Mouse (Mus musculus): ENCODE results near the gene Flt3l. TPM values are rescaled to one million over a fixed set of nuclear protein-coding genes. Genes with fewer than 3 reads are reported as not detected.

The Flt3l gene
- polyA plus RNA-seq, 1 experiment, result 7.2 TPM

DNA sequence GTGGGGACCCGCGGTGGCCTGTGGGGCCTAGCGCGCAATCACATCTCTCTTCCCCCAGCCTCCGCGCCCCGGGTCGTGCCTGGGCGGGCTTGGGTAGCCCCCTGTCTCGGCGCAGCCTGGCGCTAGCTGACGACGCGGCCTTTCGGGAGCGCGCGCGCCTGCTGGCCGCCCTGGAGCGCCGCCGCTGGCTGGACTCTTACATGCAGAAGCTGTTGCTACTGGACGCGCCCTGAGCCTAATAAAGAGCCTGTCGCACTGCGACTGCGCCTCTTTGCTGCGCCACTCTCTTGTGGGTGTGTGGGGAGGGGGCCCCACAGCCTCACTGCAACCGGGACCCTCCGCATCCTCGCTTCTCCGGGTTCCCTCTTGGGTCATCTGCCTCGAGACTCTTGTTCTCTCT, 45.3 kb upstream of the Flt3l start:
- H3ac ChIP-seq (ENCODE audit: control insufficient read depth, insufficient read length), result no peak overlapping the region
- H3K4me2 ChIP-seq (ENCODE audit: low read depth), result no peak overlapping the region
- H3K4me3 ChIP-seq, result no peak overlapping the region
- TF ChIP-seq E2F4 (IDR thresholded peaks at IDR 0.05; ENCODE audit: insufficient read depth), result no peak
- no peak for TF ChIP-seq SRF (IDR thresholded peaks at IDR 0.05; ENCODE audit: control insufficient read depth, insufficient read length, low read depth)
- TF ChIP-seq TCF12 (IDR thresholded peaks at IDR 0.05; ENCODE audit: insufficient read depth, poor library complexity, severe bottlenecking), result no peak
- no peak for TF ChIP-seq MYOG (IDR thresholded peaks at IDR 0.05; ENCODE audit: control insufficient read depth in 1 of 3, insufficient read depth in 1 of 3, insufficient read length in 2 of 3, low read depth in 2 of 3)
- no peak for TF ChIP-seq POLR2A (IDR thresholded peaks at IDR 0.05; ENCODE audit: insufficient read length, low read depth)
- TF ChIP-seq POLR2AphosphoS2 (IDR thresholded peaks at IDR 0.05; ENCODE audit: insufficient read length, low read depth), result no peak
- no peak for TF ChIP-seq USF1 (IDR thresholded peaks at IDR 0.05; ENCODE audit: low read depth)
- no peak for TF ChIP-seq MYOD1 (IDR thresholded peaks at IDR 0.05; ENCODE audit: control insufficient read depth in 1 of 3, insufficient read length in 2 of 3, low read depth in 2 of 3)
- TF ChIP-seq CEBPB (IDR thresholded peaks at IDR 0.05; ENCODE audit: insufficient read depth, poor library complexity, severe bottlenecking), result no peak
- TF ChIP-seq TCF3 (IDR thresholded peaks at IDR 0.05; ENCODE audit: insufficient read length, low read depth), result no peak
- no peak for TF ChIP-seq MAX (IDR thresholded peaks at IDR 0.05; ENCODE audit: low read depth)
- TF ChIP-seq REST (IDR thresholded peaks at IDR 0.05; ENCODE audit: insufficient read depth, insufficient read length), result no peak
- H3K36me3 ChIP-seq (ENCODE audit: control insufficient read depth, insufficient read depth), result no peaks in the 10 kb centered on the region
- H3K79me2 ChIP-seq (ENCODE audit: control insufficient read depth, insufficient read depth), result no peaks in the 10 kb centered on the region
- H3K27me3 ChIP-seq (ENCODE audit: control insufficient read depth, insufficient read depth, insufficient read length), result peaks cover 89% of the 10 kb centered on the region

GRCm38 (mm10) chr7:45180896-45181477, 44.8 kb upstream of the Flt3l start, which contains the start of gene Pth2:
Pth2 (plus strand) TSS chr7:45180995.
- Histone ChIP-seq H3K36me3 (ENCODE audit: control insufficient read depth, insufficient read depth) (no peaks in the 10 kb centered on the region), H3K4me2 (ENCODE audit: low read depth) (no peak within 1 kb of the TSS), H3ac (ENCODE audit: control insufficient read depth, insufficient read length) (no peak within 1 kb of the TSS), H3K4me3 (no peak within 1 kb of the TSS), H3K27me3 (ENCODE audit: control insufficient read depth, insufficient read depth, insufficient read length) (peaks cover 89% of the 10 kb centered on the region), H3K79me2 (ENCODE audit: control insufficient read depth, insufficient read depth) (no peaks in the 10 kb centered on the region)
- no peak for TF ChIP-seq SRF (IDR thresholded peaks at IDR 0.05; ENCODE audit: control insufficient read depth, insufficient read length, low read depth)
- no peak for TF ChIP-seq MYOD1 (IDR thresholded peaks at IDR 0.05; ENCODE audit: control insufficient read depth in 1 of 3, insufficient read length in 2 of 3, low read depth in 2 of 3)
- no peak for TF ChIP-seq E2F4 (IDR thresholded peaks at IDR 0.05; ENCODE audit: insufficient read depth)
- TF ChIP-seq POLR2AphosphoS2 (IDR thresholded peaks at IDR 0.05; ENCODE audit: insufficient read length, low read depth), result no peak

DNA sequence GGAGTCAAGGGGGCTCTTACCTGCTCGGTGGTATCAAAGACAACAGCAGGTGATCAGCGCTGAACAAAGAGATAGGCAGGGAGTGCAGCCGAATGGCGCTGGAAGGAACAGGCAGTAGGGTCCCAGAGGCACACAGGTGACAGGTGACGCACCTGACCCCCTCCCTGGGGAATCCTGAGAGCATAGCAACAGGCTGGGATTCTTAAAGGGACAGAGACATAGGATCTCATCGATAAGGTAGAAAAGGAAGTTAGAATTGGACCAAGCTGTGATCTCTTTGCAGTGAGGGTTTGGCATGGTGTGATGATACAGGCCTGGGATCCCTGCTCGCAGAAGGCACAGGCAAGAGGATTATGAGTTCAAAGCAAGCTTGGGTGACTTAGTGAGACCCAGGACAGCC, 43.2 kb upstream of the Flt3l start, which contains the start of gene Gfy:
Gene Gfy (minus strand): TSS at position 101 of the 400 bp plus-strand sequence.
- Histone ChIP-seq H3K79me2 (ENCODE audit: control insufficient read depth, insufficient read depth) (no peaks in the 10 kb centered on the region), H3K27me3 (ENCODE audit: control insufficient read depth, insufficient read depth, insufficient read length) (peaks cover 94% of the 10 kb centered on the region), H3K4me2 (ENCODE audit: low read depth) (no peak within 1 kb of the TSS), H3ac (ENCODE audit: control insufficient read depth, insufficient read length) (no peak within 1 kb of the TSS), H3K36me3 (ENCODE audit: control insufficient read depth, insufficient read depth) (no peaks in the 10 kb centered on the region), H3K4me3 (no peak within 1 kb of the TSS)
- TF ChIP-seq TCF12 (IDR thresholded peaks at IDR 0.05; ENCODE audit: insufficient read depth, poor library complexity, severe bottlenecking) (no peak), E2F4 (IDR thresholded peaks at IDR 0.05; ENCODE audit: insufficient read depth) (no peak), REST (IDR thresholded peaks at IDR 0.05; ENCODE audit: insufficient read depth, insufficient read length) (no peak), USF1 (IDR thresholded peaks at IDR 0.05; ENCODE audit: low read depth) (no peak), MYOD1 (IDR thresholded peaks at IDR 0.05; ENCODE audit: control insufficient read depth in 1 of 3, insufficient read length in 2 of 3, low read depth in 2 of 3) (no peak), MYOG (IDR thresholded peaks at IDR 0.05; ENCODE audit: control insufficient read depth in 1 of 3, insufficient read depth in 1 of 3, insufficient read length in 2 of 3, low read depth in 2 of 3) (no peak), POLR2AphosphoS2 (IDR thresholded peaks at IDR 0.05; ENCODE audit: insufficient read length, low read depth) (no peak), CEBPB (IDR thresholded peaks at IDR 0.05; ENCODE audit: insufficient read depth, poor library complexity, severe bottlenecking) (no peak), SRF (IDR thresholded peaks at IDR 0.05; ENCODE audit: control insufficient read depth, insufficient read length, low read depth) (no peak), MAX (IDR thresholded peaks at IDR 0.05; ENCODE audit: low read depth) (no peak), POLR2A (IDR thresholded peaks at IDR 0.05; ENCODE audit: insufficient read length, low read depth) (no peak), TCF3 (IDR thresholded peaks at IDR 0.05; ENCODE audit: insufficient read length, low read depth) (no peak)

DNA sequence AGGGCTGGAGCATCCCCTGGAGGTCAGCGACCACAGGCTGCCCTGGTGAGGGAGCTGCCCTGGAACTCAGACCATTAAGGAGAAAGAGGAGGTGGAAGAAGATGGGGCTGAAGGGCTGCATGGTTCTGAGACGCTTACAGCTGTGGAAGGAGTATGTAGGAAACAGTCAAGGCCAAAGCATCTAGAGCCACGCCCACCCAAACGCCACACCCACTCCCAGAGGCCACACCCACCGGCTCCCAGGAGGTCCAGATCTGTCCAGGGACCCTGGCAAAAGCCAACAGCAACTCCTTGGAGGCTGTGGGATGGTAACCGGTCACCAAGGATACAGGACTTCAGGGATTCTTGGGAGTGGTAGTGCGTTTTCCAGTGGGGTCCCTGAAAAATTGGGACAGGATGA, 42.3 kb upstream of the Flt3l start:
- H3K4me3 ChIP-seq, result no peak overlapping the region
- TF ChIP-seq MYOG (IDR thresholded peaks at IDR 0.05; ENCODE audit: control insufficient read depth in 1 of 3, insufficient read depth in 1 of 3, insufficient read length in 2 of 3, low read depth in 2 of 3) (no peak), MAX (IDR thresholded peaks at IDR 0.05; ENCODE audit: low read depth) (no peak), CEBPB (IDR thresholded peaks at IDR 0.05; ENCODE audit: insufficient read depth, poor library complexity, severe bottlenecking) (no peak), SRF (IDR thresholded peaks at IDR 0.05; ENCODE audit: control insufficient read depth, insufficient read length, low read depth) (no peak), TCF3 (IDR thresholded peaks at IDR 0.05; ENCODE audit: insufficient read length, low read depth) (no peak), POLR2A (IDR thresholded peaks at IDR 0.05; ENCODE audit: insufficient read length, low read depth) (no peak), POLR2AphosphoS2 (IDR thresholded peaks at IDR 0.05; ENCODE audit: insufficient read length, low read depth) (no peak), TCF12 (IDR thresholded peaks at IDR 0.05; ENCODE audit: insufficient read depth, poor library complexity, severe bottlenecking) (no peak), USF1 (IDR thresholded peaks at IDR 0.05; ENCODE audit: low read depth) (no peak), E2F4 (IDR thresholded peaks at IDR 0.05; ENCODE audit: insufficient read depth) (no peak), MYOD1 (IDR thresholded peaks at IDR 0.05; ENCODE audit: control insufficient read depth in 1 of 3, insufficient read length in 2 of 3, low read depth in 2 of 3) (no peak), REST (IDR thresholded peaks at IDR 0.05; ENCODE audit: insufficient read depth, insufficient read length) (no peak)
- H3K36me3 ChIP-seq (ENCODE audit: control insufficient read depth, insufficient read depth), result no peaks in the 10 kb centered on the region
- no peaks in the 10 kb centered on the region for H3K79me2 ChIP-seq (ENCODE audit: control insufficient read depth, insufficient read depth)
- H3K4me2 ChIP-seq (ENCODE audit: low read depth), result no peak overlapping the region
- peaks cover 89% of the 10 kb centered on the region for H3K27me3 ChIP-seq (ENCODE audit: control insufficient read depth, insufficient read depth, insufficient read length)
- H3ac ChIP-seq (ENCODE audit: control insufficient read depth, insufficient read length), result no peak overlapping the region

Data from myocyte (in vitro differentiated cells).